ENCODE assay signal across 18 mouse cellular contexts in the genomic region with DNA sequence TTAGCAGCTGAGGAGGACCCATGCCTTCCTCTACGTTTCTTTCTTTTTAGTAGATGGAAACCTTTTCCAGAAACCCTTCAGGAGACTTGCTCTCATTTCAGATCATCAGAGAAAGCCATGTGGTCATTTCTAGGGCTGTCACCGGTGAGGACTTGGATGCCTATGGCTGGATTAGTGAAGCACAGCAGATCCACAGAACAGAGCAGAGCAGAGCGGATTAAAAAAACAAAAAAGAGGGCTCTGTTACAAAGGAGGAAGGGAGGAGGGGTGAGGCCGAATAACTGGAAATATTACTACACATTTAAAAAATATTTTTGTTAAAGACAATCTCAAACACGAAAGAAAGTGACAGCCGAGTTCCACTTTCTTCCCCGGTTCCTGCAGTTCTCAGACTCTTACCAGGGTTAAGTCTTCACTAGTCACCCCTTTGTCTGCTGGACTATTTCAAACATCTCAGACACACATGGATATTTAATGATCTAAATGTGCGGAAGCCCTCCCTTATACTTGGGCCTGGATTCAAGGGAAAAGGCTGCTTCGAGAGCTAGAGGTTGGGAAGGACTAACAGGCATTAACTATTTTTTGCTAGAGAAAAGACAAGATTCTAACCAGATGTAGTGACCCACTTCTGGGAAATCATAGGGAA.
A peak's percentile ranks its signal among the peaks of the same experiment; 100 is the strongest.
DNase-seq lines count a peak whose midpoint lies in the region; ATAC-seq and TF ChIP-seq lines count a peak whose summit lies in the region.
"Had no signal": no experiment of that assay in that cellular context is flagged by ENCODE, and none has a peak within 500 bp of the region (broad histone marks: within the 10 kb centered on the region; RNA-seq: fewer than 3 reads in every experiment).

No protein-coding gene starts in this region.

- DNase-seq in heart, embryonic 10.5 days (ENCODE audit: low spot score): no peak
- peak; percentile 57 for DNase-seq in lung, embryonic 14.5 days
- no peak for DNase-seq in lung, postnatal 36 days
- DNase-seq in thymus, adult 2 months: no peak
- no peak for DNase-seq in thymus, postnatal 14 days
- DNase-seq in left cerebral cortex, postnatal 10 days (ENCODE audit: extremely low spot score in 1 of 2, low spot score in 2 of 2): no peak
- no peak for DNase-seq in adrenal gland, postnatal 4 days (ENCODE audit: low spot score in 2 of 2)
- DNase-seq: adrenal gland, postnatal 25 days; cerebellum, adult 18-20 months; cerebellum, postnatal 25 days; layer of hippocampus, postnatal 36 days; retina, postnatal 1 day; right cerebral cortex, postnatal 4 days had no signal

- 75% methylated on average over 9 of the region's 9 CpGs for WGBS in heart, embryonic 16.5 days
- WGBS in heart, embryonic 10.5 days: 74% methylated on average over 9 of the region's 9 CpGs
- WGBS in lung, embryonic 14.5 days: 39% methylated on average over 9 of the region's 9 CpGs
- 80% methylated on average over 9 of the region's 9 CpGs for WGBS in thymus, adult 2 months

- H3K27me3 ChIP-seq in heart, embryonic 16.5 days (ENCODE audit: control insufficient read depth, insufficient read depth, low read length): no peaks in the 10 kb centered on the region; the same call in 1 of the 2 replicates
- H3K27me3 ChIP-seq in heart, embryonic 10.5 days (ENCODE audit: insufficient read depth, poor library complexity, severe bottlenecking): peaks cover 7% of the 10 kb centered on the region; the same call in 1 of the 2 replicates
- H3K27me3 ChIP-seq in lung, embryonic 14.5 days (ENCODE audit: insufficient read depth, low read length): no peaks in the 10 kb centered on the region
- no peaks in the 10 kb centered on the region for H3K27me3 ChIP-seq in thymus, adult 2 months (ENCODE audit: control insufficient read depth, insufficient read depth, low read length)
- H3K27me3 ChIP-seq: liver, embryonic 12.5 days; lung, embryonic 15.5 days had no signal

- no peak for ATAC-seq in heart, embryonic 16.5 days (replicated peaks; ENCODE audit: extremely low read depth, insufficient read depth, low FRiP score)
- ATAC-seq in lung, embryonic 14.5 days (ENCODE audit: insufficient read depth): peak; percentile 51; the same call in 1 of the 2 replicates
- ATAC-seq: forebrain, embryonic 16.5 days; liver, embryonic 12.5 days had no signal

- H3K36me3 ChIP-seq in heart, embryonic 16.5 days (ENCODE audit: control insufficient read depth, insufficient read depth): no peaks in the 10 kb centered on the region
- no peaks in the 10 kb centered on the region for H3K36me3 ChIP-seq in heart, embryonic 10.5 days
- no peaks in the 10 kb centered on the region for H3K36me3 ChIP-seq in lung, embryonic 14.5 days (ENCODE audit: insufficient read depth)
- no peaks in the 10 kb centered on the region for H3K36me3 ChIP-seq in thymus, adult 2 months (ENCODE audit: control insufficient read depth, insufficient read depth, low read length)
- H3K36me3 ChIP-seq: liver, embryonic 12.5 days; lung, embryonic 15.5 days had no signal

- H3K4me2 ChIP-seq in heart, embryonic 16.5 days (ENCODE audit: low read depth, low read length): no peak overlapping the region
- peak overlapping the region; percentile 23; the same call in 1 of the 2 replicates for H3K4me2 ChIP-seq in lung, embryonic 14.5 days
- H3K4me2 ChIP-seq: liver, embryonic 12.5 days had no signal

- intact Hi-C loops in left cerebral cortex, postnatal 10 days (cut with DNase I): no loop called here

- H3K9me3 ChIP-seq in heart, embryonic 16.5 days (replicated peaks; ENCODE audit: control insufficient read depth, low read length): no peaks in the 10 kb centered on the region
- no peaks in the 10 kb centered on the region for H3K9me3 ChIP-seq in heart, embryonic 10.5 days
- no peaks in the 10 kb centered on the region for H3K9me3 ChIP-seq in lung, embryonic 14.5 days (ENCODE audit: low read depth, low read length)
- H3K9me3 ChIP-seq: liver, embryonic 12.5 days; lung, embryonic 15.5 days had no signal

- peak overlapping the region; percentile 38; the same call in 1 of the 2 replicates for H3K27ac ChIP-seq in heart, embryonic 16.5 days (ENCODE audit: low read length)
- no peak overlapping the region for H3K27ac ChIP-seq in heart, embryonic 10.5 days
- H3K27ac ChIP-seq in lung, embryonic 14.5 days (ENCODE audit: low read depth): peak overlapping the region; percentile 43; the same call in 1 of the 2 replicates
- peak overlapping the region; percentile 93; the same call in 1 of the 2 replicates for H3K27ac ChIP-seq in thymus, adult 2 months (ENCODE audit: control insufficient read depth, insufficient read depth, low read length)
- H3K27ac ChIP-seq: layer of hippocampus, adult 2 months; liver, embryonic 12.5 days; lung, embryonic 15.5 days had no signal

- no peak for TF ChIP-seq CTCF in lung, embryonic 14.5 days (IDR thresholded peaks at IDR 0.05; ENCODE audit: low read depth)
- TF ChIP-seq CTCF in thymus, adult 2 months (IDR thresholded peaks at IDR 0.05; ENCODE audit: borderline replicate concordance, control insufficient read depth, extremely low read depth, insufficient read depth, low read length, poor library complexity): no peak

- H3K4me3 ChIP-seq in heart, embryonic 16.5 days (ENCODE audit: low read length): no peak overlapping the region
- no peak overlapping the region for H3K4me3 ChIP-seq in heart, embryonic 10.5 days
- no peak overlapping the region for H3K4me3 ChIP-seq in lung, embryonic 14.5 days (ENCODE audit: low read depth, low read length)
- no peak overlapping the region for H3K4me3 ChIP-seq in thymus, adult 2 months (ENCODE audit: control insufficient read depth, insufficient read depth, low read length)
- H3K4me3 ChIP-seq: layer of hippocampus, adult 2 months; liver, embryonic 12.5 days; lung, embryonic 15.5 days had no signal

- no peak overlapping the region for H3K9ac ChIP-seq in heart, embryonic 16.5 days (ENCODE audit: low read length)
- no peak overlapping the region for H3K9ac ChIP-seq in lung, embryonic 14.5 days
- H3K9ac ChIP-seq: liver, embryonic 12.5 days; lung, embryonic 15.5 days had no signal

- peaks cover 8% of the 10 kb centered on the region for H3K4me1 ChIP-seq in heart, embryonic 16.5 days (ENCODE audit: control insufficient read depth, insufficient read depth, low read length)
- H3K4me1 ChIP-seq in heart, embryonic 10.5 days: peaks cover 32% of the 10 kb centered on the region
- H3K4me1 ChIP-seq in lung, embryonic 14.5 days (ENCODE audit: insufficient read depth): peaks cover 13% of the 10 kb centered on the region; the same call in 1 of the 2 replicates
- H3K4me1 ChIP-seq in thymus, adult 2 months (replicated peaks; ENCODE audit: control insufficient read depth, insufficient read depth, low read length): peaks cover 63% of the 10 kb centered on the region

- no peak for TF ChIP-seq POLR2A in thymus, adult 2 months (IDR thresholded peaks at IDR 0.05; ENCODE audit: control insufficient read depth, extremely low read depth, insufficient read depth, low read length, poor library complexity)
